Mouse (Mus musculus) olfactory bulb, adult 2 months (tissue): ENCODE data around the gene Steap3.

Experiments used
- CTCF ChIP-seq: fragments of 200-500 bp; IDR thresholded peaks from 2 replicates; pipeline ENCODE4 v1.5.1; 2012; ENCODE audit warnings: low read depth, mild to moderate bottlenecking, low read length, moderate library complexity; ENCODE audit not compliant: insufficient read depth
- POLR2A ChIP-seq: fragments of 200-500 bp; IDR thresholded peaks from 2 replicates; pipeline ENCODE4 v1.6.1; 2012; ENCODE audit warnings: mild to moderate bottlenecking, low read depth, low read length, moderate library complexity; ENCODE audit not compliant: insufficient read depth

- TF ChIP-seq CTCF (no peak), POLR2A (no peak)
Observed at GRCm38 (mm10) chr1:120293803-120294202, 21.3 kb upstream of the Steap3 start.
